Mouse (Mus musculus): ENCODE data around the gene Rbm3.
"Not testable (repeated sequence)": the region's sequence is repeated elsewhere in the genome, so short reads cannot be mapped to it uniquely, and the experiment has no call there.

Gene Rbm3

DNA sequence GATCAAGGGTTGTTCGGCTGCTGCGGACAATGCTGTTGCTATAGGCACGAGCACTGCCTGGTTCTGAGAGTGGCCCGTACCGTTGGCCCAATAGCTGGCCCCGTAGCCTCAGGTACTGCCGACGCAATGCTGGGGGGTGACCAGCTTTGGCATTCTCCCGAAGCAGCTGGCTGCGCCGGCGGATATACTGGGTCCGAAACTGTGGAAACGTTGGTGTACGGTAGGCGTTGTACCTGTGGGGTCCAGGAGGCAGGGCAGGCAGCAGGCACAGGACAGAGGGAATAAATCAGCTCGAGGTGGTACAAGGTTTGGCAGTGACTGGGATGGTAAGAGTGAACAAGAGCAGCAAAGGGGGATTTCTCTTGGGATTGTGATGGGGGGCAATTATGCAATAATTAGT, 14.3 kb downstream of the Rbm3 start:
- no peak for DNase-seq (ENCODE audit: low spot score)

DNA sequence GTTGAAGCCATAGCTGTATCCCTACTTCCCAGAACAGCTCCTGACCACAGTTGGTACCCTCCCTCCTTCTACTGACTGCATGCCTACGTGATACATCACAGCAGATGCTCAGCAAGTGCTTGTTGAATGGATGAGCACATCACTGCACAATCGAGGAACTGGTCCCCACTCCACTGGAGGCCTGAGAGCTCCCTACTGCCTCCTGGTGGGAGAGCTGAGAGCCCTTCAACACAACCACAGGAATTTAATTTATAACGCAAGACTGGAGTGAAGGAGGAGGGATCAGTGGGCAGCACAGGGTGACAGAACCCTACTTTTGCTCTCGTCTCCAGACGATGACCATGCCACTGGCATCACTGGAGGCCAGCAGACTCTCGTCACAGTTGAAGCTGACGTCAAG, 20.4 kb downstream of the Rbm3 start:
- DNase-seq (ENCODE audit: low spot score): peak; percentile 11

GRCm38 (mm10) chrX:8123821-8124470, 21.7 kb downstream of the Rbm3 start:
- DNase-seq (ENCODE audit: low spot score): no peak

DNA sequence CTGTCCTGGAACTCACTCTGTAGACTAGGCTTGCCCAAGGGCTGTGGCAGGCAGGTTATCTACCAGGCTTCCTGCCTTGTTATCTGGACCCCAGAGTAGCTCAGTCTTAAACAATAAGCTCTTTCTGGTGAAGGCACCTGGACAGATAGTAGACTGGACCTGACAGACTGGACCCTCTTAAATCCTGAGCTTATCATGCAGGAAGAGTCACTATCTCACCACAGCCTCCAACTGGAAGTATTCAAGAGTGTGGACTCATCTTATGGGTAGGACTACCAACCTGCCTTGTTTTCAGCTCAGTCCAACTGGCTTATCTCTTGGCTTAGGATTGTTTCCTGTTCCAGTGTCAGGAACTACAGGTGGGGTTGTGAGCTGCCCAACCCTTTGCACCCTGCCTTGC, 28.4 kb downstream of the Rbm3 start:
- DNase-seq (ENCODE audit: low spot score): no peak

- DNase-seq (ENCODE audit: low spot score): no peak
Measured at GRCm38 (mm10) chrX:8115275-8115674, 30.4 kb downstream of the Rbm3 start.

DNA sequence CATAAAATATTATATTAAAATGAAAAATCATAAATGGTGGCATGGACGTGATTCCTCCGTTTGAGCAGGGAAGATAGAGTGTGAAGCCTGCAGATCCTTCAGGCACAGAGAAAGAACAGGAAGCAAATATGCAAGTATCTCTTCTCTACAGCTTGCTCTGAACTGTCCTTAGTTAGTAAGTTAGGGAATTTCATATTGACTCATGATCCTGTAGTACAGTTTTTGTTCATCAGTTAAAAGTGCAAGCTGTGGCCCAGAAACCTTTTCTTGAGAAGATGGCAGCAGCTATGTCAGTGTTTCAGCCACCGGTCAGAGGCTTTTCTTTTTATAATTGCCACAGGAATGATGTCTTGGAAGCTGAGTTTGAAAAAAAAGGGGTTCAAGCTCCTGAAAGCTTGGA, 40.7 kb downstream of the Rbm3 start:
- no peak for DNase-seq (ENCODE audit: low spot score)

DNA sequence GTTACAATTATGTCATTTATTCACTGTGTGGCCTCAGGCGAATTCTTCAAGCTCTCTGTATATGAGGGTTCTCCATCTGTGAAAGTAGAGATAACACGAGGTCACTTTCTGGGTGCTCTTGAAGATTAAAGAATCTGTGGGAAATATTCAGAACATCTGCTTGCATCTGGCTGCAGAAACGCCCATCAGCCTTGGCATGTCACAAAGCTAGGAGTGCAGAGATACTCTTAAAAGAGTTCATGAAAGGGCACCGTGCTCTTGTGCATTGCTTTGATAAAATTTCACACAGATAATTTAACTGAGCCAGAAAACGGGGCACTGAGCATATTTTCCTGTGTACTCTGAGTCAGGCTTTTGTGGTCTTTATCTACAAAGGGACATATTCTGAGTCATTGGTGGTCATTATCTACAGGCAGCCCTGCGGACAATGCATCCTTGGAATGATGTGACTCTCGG, 43.4 kb downstream of the Rbm3 start:
- no peak for DNase-seq (ENCODE audit: low spot score)

DNA sequence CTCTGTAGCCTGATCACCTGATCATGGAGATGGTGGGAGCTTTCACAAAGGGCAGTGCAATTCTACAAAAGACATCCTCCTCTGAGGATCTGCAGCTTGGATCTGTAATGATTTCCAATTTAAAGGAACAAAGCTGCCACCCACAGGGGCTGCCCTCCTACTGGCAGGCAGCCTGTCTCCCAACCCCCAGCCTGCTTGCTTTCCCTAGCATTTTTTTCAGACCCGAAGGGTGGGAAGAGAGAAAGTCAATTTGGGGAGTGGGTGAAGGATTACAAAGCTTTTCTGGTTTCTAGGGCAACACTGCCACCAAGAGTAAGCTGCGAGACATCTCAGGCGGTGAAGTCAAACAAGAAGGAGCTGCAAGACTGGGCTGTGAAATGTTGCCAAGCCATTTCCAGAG, 44.7 kb downstream of the Rbm3 start:
- no peak for DNase-seq (ENCODE audit: low spot score)

DNA sequence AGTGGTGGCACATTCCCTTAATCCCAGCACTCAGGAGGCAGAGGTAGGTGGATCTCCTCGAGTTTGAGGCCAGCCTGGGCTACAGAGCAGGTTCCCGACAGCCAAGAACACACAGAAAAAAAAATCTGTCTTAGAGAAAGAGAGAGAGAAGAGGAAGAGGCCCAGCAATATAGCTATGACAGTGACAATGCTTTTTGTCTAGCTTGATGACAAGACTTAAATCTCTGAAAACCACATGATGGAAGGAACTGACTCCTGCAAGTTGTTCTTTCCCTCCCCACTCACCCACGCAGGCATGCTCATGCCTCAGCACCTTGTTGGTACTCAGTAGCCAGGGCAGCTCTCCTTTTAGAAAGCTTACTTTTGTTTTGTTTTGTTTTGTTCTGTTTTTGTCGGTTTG, 46.2 kb downstream of the Rbm3 start:
- DNase-seq (ENCODE audit: low spot score): no peak

DNA sequence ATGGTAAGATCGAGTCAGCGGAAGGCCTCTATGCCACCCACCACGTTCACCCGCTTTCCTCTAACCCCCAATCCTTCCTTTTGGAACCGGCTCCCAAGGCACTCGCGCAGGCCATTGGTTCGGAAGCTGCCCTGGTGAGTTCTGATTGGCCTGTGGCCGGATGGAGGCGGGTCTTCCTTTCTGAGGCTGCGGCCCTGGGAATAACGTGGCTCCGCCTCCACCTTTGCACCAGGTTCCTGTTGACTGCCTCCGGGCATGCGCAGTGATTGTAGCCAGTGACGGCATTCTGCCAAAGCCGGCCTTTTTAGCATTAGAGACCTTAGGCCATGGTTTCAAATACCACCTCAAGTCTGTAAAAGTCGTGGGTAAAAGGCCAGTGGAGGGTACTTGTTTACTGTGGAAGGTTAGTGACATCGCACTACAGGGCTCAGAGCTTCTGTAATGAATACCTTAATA, 48.9 kb downstream of the Rbm3 start:
- DNase-seq (ENCODE audit: low spot score): peak; percentile 97

GRCm38 (mm10) chrX:8096068-8096786, 49.5 kb downstream of the Rbm3 start:
- DNase-seq (ENCODE audit: low spot score): peak; percentile 84

GRCm38 (mm10) chrX:8095546-8095945, 50.1 kb downstream of the Rbm3 start:
- DNase-seq (ENCODE audit: low spot score): no peak

DNA sequence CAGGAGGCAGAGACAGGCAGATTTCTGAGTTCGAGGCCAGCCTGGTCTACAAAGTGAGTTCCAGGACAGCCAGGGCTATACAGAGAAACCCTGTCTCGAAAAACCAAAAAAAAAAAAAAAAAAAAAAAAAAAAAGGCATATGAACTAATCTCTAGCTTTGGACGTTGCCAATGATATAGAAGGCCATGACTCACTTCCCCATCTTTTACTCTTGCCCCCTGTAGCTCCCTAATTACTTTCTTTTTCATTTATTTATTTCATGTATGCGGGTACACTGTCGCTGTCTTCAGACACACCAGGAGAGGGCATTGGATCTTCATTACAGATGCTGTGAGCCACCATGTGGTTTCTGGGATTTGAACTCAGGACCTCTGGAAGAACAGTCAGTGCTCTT, 54.7 kb downstream of the Rbm3 start:
- not testable (repeated sequence) for DNase-seq (ENCODE audit: low spot score)

DNA sequence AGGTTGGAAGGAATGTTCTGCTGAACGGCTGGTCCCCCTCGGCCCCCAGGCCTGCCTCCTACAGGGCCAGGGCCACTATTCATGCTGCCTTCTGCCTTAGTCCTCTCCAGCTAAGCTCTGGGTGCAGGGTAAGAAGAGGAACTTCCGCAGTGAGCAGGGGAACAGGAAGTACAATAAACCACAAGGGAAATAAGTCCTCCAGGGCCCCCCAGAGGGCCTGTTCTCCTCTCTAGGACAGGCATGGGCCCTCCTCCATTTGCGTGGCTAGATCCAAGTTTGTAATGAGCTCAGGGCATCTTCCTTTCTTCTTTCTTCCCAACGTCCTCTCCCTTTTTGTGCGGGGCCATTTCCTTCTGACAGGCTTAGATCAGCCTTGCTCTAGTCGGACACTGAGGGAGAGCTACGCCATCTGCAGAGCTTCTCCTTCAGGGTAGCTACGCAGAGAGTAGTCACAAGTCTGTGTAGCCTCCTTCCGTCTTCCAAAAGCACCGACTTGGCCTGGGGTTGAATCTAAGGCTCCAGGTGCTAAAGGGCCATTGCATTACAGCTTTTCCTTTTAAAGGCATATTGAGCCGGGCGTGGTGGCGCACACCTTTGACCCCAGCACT, 55.2 kb downstream of the Rbm3 start, which contains the start of gene Was:
Was (minus strand) TSS at position 153 of the 608 bp plus-strand sequence.
- DNase-seq (ENCODE audit: low spot score): peak; percentile 39

DNA sequence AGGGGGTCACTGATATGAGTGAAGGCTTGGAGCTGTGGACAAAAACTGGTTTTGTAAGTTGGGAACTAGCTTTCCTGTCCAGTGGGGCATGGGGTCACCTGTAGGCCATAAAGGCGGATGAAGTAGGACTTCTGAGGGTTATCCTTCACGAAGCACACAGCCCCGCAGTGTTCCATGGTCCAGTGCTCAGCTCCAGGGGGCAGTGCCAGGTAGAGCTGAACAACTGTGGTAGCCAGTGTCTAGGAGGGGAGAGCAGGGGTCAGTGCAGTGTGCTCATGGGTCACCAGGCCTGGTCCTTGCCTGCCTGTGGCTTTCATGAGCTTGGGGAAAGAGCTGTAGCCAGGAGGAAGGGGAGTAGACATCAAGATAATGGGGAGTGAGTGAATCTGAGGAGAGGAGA, 55.9 kb downstream of the Rbm3 start:
- no peak for DNase-seq (ENCODE audit: low spot score)
